Mouse (Mus musculus): Measurements from ENCODE around the gene Pheta2. TPM values are rescaled to one million over a fixed set of nuclear protein-coding genes. Genes with fewer than 3 reads are reported as not detected.

Gene Pheta2
- total and polyA plus RNA-seq, 3 experiments, result 0.08 TPM; not detected in 2

DNA sequence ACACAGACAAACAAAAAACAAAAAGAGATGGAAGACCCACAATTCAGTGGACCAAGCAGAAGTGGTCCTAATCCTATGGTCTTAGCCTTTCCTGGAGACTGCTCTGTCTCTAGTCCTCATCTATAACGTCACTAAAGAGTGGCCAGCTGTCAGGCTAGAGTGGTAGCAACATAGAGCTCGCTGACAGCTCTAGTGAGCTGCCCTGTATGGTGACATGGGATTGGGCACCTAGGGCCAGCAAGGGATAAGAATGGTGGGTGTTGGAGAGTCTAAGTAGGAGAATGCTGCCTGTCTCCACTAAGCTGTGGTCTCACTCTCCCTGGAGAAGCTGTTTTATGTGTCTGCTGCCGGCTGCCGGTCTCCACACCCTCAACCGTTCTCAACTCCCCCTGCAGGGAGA lies 45.9 kb upstream of the Pheta2 start:
- in situ Hi-C loops (cut with MboI; ENCODE audit: low pct_ligation_motif_present, low pct_unique_long_range_greater_than_20kb, low sequenced_read_pairs), result loop anchor here (25.0 kb wide), 1 partner anchor 494 kb away; the partner anchor contains the start of gene Cyp2d26
- TF ChIP-seq IRF4 (IDR thresholded peaks at IDR 0.05; ENCODE audit: low read depth, low read length), result no peak
- no peak for TF ChIP-seq KAT2A (IDR thresholded peaks at IDR 0.05; ENCODE audit: insufficient replicate concordance, low read length)
- TF ChIP-seq POLR2A (IDR thresholded peaks at IDR 0.05; ENCODE audit: low read depth, low read length), result no peak
- TF ChIP-seq EP300 (IDR thresholded peaks at IDR 0.05; ENCODE audit: low read length), result no peak
- TF ChIP-seq TCF12 (IDR thresholded peaks at IDR 0.05; ENCODE audit: low read depth, low read length), result no peak
- no peak for TF ChIP-seq SIN3A (IDR thresholded peaks at IDR 0.05; ENCODE audit: low read length)
- TF ChIP-seq HCFC1 (IDR thresholded peaks at IDR 0.05; ENCODE audit: low read depth, low read length), result no peak
- TF ChIP-seq MAX (IDR thresholded peaks at IDR 0.05; ENCODE audit: low read length), result no peak
- no peak for TF ChIP-seq ZKSCAN1 (IDR thresholded peaks at IDR 0.05; ENCODE audit: borderline replicate concordance, low read depth, low read length)
- no peak for TF ChIP-seq BHLHE40 (IDR thresholded peaks at IDR 0.05; ENCODE audit: low read depth, low read length)
- TF ChIP-seq TBP (conservative IDR thresholded peaks at IDR 0.05; ENCODE audit: low read depth, low read length), result no peak
- no peak overlapping the region for H3K4me2 ChIP-seq (ENCODE audit: insufficient read depth, low read depth, poor library complexity, severe bottlenecking)
- H3K9me3 ChIP-seq (replicated peaks; ENCODE audit: low read length), result no peaks in the 10 kb centered on the region
- no peaks in the 10 kb centered on the region for H3K79me2 ChIP-seq (replicated peaks; ENCODE audit: control insufficient read depth, extremely low read depth, insufficient read depth, poor library complexity, severe bottlenecking)
- no peak overlapping the region for H3K27ac ChIP-seq (ENCODE audit: insufficient read depth, low read depth)
- DNase-seq (ENCODE audit: extremely low read depth), result no peak
- H3K27me3 ChIP-seq (replicated peaks), result peaks cover 65% of the 10 kb centered on the region
- no peak overlapping the region for H3K4me3 ChIP-seq (replicated peaks in 1 of 3; ENCODE audit: low read depth in 2 of 3, low read length in 2 of 3, poor library complexity in 1 of 3)
- dilution Hi-C loops (cut with MboI; ENCODE audit: extremely low pct_ligation_motif_present, extremely low pct_unique_long_range_greater_than_20kb, low sequenced_read_pairs), result no loop called here
- H3K9ac ChIP-seq (ENCODE audit: insufficient read depth, low read depth), result no peak overlapping the region
- H3K4me1 ChIP-seq (ENCODE audit: control insufficient read depth in 1 of 2, insufficient read depth in 2 of 2), result no peaks in the 10 kb centered on the region
- H3K36me3 ChIP-seq (replicated peaks in 1 of 2; ENCODE audit: control insufficient read depth in 1 of 2, insufficient read depth in 1 of 2, low read length in 1 of 2), result no peaks in the 10 kb centered on the region

DNA sequence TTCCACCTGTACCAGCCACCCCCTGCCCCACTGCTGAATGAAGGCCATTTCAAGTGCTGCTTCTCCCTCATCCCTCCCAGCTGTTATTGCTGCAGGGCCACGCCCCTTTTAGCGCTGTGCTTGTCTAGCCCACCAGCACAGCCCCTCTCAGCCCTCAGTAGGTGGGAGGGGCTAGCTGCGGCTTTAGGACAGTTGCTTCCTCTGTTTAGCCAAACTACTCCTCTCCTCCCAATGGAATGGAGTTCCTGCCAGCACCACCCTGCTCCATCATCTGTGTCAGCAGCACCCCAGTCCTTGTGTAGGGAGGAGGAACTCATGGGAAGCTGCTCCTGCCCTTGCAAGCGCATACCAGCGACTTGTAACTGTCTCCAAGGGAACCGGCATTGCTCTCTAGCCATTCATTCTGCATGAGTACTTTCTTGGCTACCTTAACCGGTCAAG lies 45.5 kb upstream of the Pheta2 start:
- Histone ChIP-seq H3K27ac (ENCODE audit: insufficient read depth, low read depth) (no peak overlapping the region), H3K9me3 (replicated peaks; ENCODE audit: low read length) (no peaks in the 10 kb centered on the region), H3K36me3 (replicated peaks in 1 of 2; ENCODE audit: control insufficient read depth in 1 of 2, insufficient read depth in 1 of 2, low read length in 1 of 2) (no peaks in the 10 kb centered on the region), H3K79me2 (replicated peaks; ENCODE audit: control insufficient read depth, extremely low read depth, insufficient read depth, poor library complexity, severe bottlenecking) (no peaks in the 10 kb centered on the region), H3K9ac (ENCODE audit: insufficient read depth, low read depth) (no peak overlapping the region), H3K4me3 (replicated peaks in 1 of 3; ENCODE audit: low read depth in 2 of 3, low read length in 2 of 3, poor library complexity in 1 of 3) (no peak overlapping the region), H3K27me3 (replicated peaks) (peaks cover 64% of the 10 kb centered on the region), H3K4me2 (ENCODE audit: insufficient read depth, low read depth, poor library complexity, severe bottlenecking) (no peak overlapping the region), H3K4me1 (ENCODE audit: control insufficient read depth in 1 of 2, insufficient read depth in 2 of 2) (no peaks in the 10 kb centered on the region)
- no peak for DNase-seq (ENCODE audit: extremely low read depth)
- dilution Hi-C loops (cut with MboI; ENCODE audit: extremely low pct_ligation_motif_present, extremely low pct_unique_long_range_greater_than_20kb, low sequenced_read_pairs) (no loop called here), in situ Hi-C loops (cut with MboI; ENCODE audit: low pct_ligation_motif_present, low pct_unique_long_range_greater_than_20kb, low sequenced_read_pairs) (loop anchor here (25.0 kb wide), 1 partner anchor 494 kb away; the partner anchor contains the start of gene Cyp2d26)
- no peak for TF ChIP-seq ZNF384 (IDR thresholded peaks at IDR 0.05; ENCODE audit: low read depth, low read length)
- no peak for TF ChIP-seq CHD1 (IDR thresholded peaks at IDR 0.05; ENCODE audit: low read depth, low read length)
- no peak for TF ChIP-seq CTCF (conservative IDR thresholded peaks at IDR 0.05 in 1 of 2, IDR thresholded peaks at IDR 0.05 in 1 of 2; ENCODE audit: low read depth in 2 of 2, low read length in 2 of 2)
- no peak for TF ChIP-seq PAX5 (IDR thresholded peaks at IDR 0.05; ENCODE audit: low read length)
- no peak for TF ChIP-seq MYC (IDR thresholded peaks at IDR 0.05; ENCODE audit: low read depth, low read length)
- no peak for TF ChIP-seq JUN (IDR thresholded peaks at IDR 0.05; ENCODE audit: insufficient read depth, low read depth, low read length)
- TF ChIP-seq ZC3H11A (IDR thresholded peaks at IDR 0.05; ENCODE audit: low read depth, low read length), result no peak
- TF ChIP-seq SIN3A (IDR thresholded peaks at IDR 0.05; ENCODE audit: low read length), result no peak
- no peak for TF ChIP-seq E2F4 (IDR thresholded peaks at IDR 0.05; ENCODE audit: insufficient replicate concordance, low read depth, low read length)
- TF ChIP-seq MAZ (IDR thresholded peaks at IDR 0.05; ENCODE audit: low read depth, low read length), result no peak
- no peak for TF ChIP-seq MAFK (IDR thresholded peaks at IDR 0.05; ENCODE audit: insufficient replicate concordance, low read length)
- no peak for TF ChIP-seq TBP (conservative IDR thresholded peaks at IDR 0.05; ENCODE audit: low read depth, low read length)
- no peak for TF ChIP-seq BHLHE40 (IDR thresholded peaks at IDR 0.05; ENCODE audit: low read depth, low read length)
- TF ChIP-seq KAT2A (IDR thresholded peaks at IDR 0.05; ENCODE audit: insufficient replicate concordance, low read length), result no peak
- TF ChIP-seq TCF12 (IDR thresholded peaks at IDR 0.05; ENCODE audit: low read depth, low read length), result no peak
- no peak for TF ChIP-seq ELF1 (IDR thresholded peaks at IDR 0.05; ENCODE audit: low read depth, low read length)
- TF ChIP-seq MEF2A (IDR thresholded peaks at IDR 0.05; ENCODE audit: borderline replicate concordance, low read depth, low read length), result no peak
